Mouse (Mus musculus): ENCODE data around the gene Dnajb4. TPM values are rescaled to one million over a fixed set of nuclear protein-coding genes. Genes with fewer than 3 reads are reported as not detected.
A peak's percentile ranks its signal among the peaks of the same experiment; 100 is the strongest.
"Not testable (repeated sequence)": the region's sequence is repeated elsewhere in the genome, so short reads cannot be mapped to it uniquely, and the experiment has no call there.

Dnajb4 gene
- polyA plus RNA-seq (2015; fragmentation: Nextera tagmentation; extraction: Ambion mirVana): 23.1 and 25.5 TPM in 2 replicates

GRCm38 (mm10) chr3:152209967-152210634 lies at the start of gene Dnajb4, which contains the start of gene Fubp1:
Gene Dnajb4, minus strand, starts transcription at chr3:152210302.
Gene Fubp1, plus strand, starts transcription at chr3:152210422.
- peak within 1 kb of the TSS; percentile 100 for H3K9ac ChIP-seq
- peak within 1 kb of the TSS; percentile 99 for H3K27ac ChIP-seq
- H3K27me3 ChIP-seq (replicated peaks): no peaks in the 10 kb centered on the region
- peak; percentile 96 for ATAC-seq
- no peaks in the 10 kb centered on the region for H3K9me3 ChIP-seq
- H3K4me1 ChIP-seq (replicated peaks): peaks cover 16% of the 10 kb centered on the region; the same call in 1 of the 2 replicates
- H3K4me2 ChIP-seq (replicated peaks): peak within 1 kb of the TSS; percentile 84
- peak within 1 kb of the TSS; percentile 96 for H3K4me3 ChIP-seq (replicated peaks)
- no peaks in the 10 kb centered on the region for H3K36me3 ChIP-seq
- WGBS: under 1% methylated on average over 83 of the region's 85 CpGs

- not testable (repeated sequence) for H3K4me3 ChIP-seq (replicated peaks)
- ATAC-seq: peak; percentile 32; the same call in 1 of the 2 replicates
Measured at GRCm38 (mm10) chr3:152259409-152259808, 49.3 kb upstream of the Dnajb4 start.

DNA sequence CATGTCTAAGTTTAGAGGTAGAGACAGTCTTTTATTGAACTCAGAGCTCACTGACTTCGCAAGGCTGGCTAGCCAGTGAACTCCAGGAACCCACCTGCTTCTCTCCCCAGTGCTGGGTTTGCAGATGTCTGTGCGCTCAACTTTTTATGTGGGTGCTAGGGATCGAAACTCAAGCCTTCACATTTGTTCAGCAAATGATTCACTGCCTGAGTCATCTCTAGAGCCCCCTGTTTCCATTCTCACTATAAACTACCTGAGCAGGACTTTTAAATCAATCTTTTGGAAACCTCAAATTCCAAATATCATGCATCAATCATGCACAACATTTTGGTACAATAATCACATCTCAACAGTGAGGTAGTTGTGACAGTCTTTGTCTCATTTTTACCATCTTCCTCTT lies 47.4 kb upstream of the Dnajb4 start:
- WGBS: 82% methylated on average over 3 of the region's 3 CpGs
- ATAC-seq: no peak

More at GRCm38 (mm10) chr3:152259409-152259808, 49.3 kb upstream of the Dnajb4 start:
- not testable (repeated sequence) for H3K4me2 ChIP-seq (replicated peaks); H3K27ac ChIP-seq; H3K27me3 ChIP-seq (replicated peaks); H3K9me3 ChIP-seq; H3K36me3 ChIP-seq; H3K9ac ChIP-seq; H3K4me1 ChIP-seq (replicated peaks)
- 33% methylated on average over 8 of the region's 9 CpGs for WGBS

GRCm38 (mm10) chr3:152250487-152250886 lies 40.4 kb upstream of the Dnajb4 start:
- no peak for ATAC-seq
- Histone ChIP-seq H3K9ac (no peak overlapping the region), H3K4me1 (replicated peaks) (no peaks in the 10 kb centered on the region), H3K36me3 (0 out of 2 replicates have a peak, but pooled peaks cover 4% of the 10 kb centered on the region), H3K27me3 (replicated peaks) (no peaks in the 10 kb centered on the region), H3K27ac (no peak overlapping the region), H3K4me2 (replicated peaks) (no peak overlapping the region), H3K9me3 (no peaks in the 10 kb centered on the region), H3K4me3 (replicated peaks) (no peak overlapping the region)
- WGBS: 72% methylated on average over 1 of the region's 1 CpGs

More for the DNA sequence above, 47.4 kb upstream of the Dnajb4 start:
- Histone ChIP-seq H3K36me3 (no peaks in the 10 kb centered on the region), H3K4me1 (replicated peaks) (0 out of 2 replicates have a peak, but pooled peaks cover 4% of the 10 kb centered on the region), H3K27ac (no peak overlapping the region), H3K27me3 (replicated peaks) (no peaks in the 10 kb centered on the region), H3K9me3 (no peaks in the 10 kb centered on the region), H3K4me3 (replicated peaks) (no peak overlapping the region), H3K4me2 (replicated peaks) (no peak overlapping the region), H3K9ac (no peak overlapping the region)

GRCm38 (mm10) chr3:152247708-152248107 lies 37.6 kb upstream of the Dnajb4 start:
- no peaks in the 10 kb centered on the region for H3K27me3 ChIP-seq (replicated peaks)
- no peak overlapping the region for H3K4me3 ChIP-seq (replicated peaks)
- no peaks in the 10 kb centered on the region for H3K4me1 ChIP-seq (replicated peaks)
- 88% methylated on average over 12 of the region's 12 CpGs for WGBS
- H3K4me2 ChIP-seq (replicated peaks): no peak overlapping the region
- no peak overlapping the region for H3K9ac ChIP-seq
- H3K27ac ChIP-seq: no peak overlapping the region
- 0 out of 2 replicates have a peak, but pooled peaks cover 4% of the 10 kb centered on the region for H3K36me3 ChIP-seq
- H3K9me3 ChIP-seq: no peaks in the 10 kb centered on the region
- ATAC-seq: no peak

DNA sequence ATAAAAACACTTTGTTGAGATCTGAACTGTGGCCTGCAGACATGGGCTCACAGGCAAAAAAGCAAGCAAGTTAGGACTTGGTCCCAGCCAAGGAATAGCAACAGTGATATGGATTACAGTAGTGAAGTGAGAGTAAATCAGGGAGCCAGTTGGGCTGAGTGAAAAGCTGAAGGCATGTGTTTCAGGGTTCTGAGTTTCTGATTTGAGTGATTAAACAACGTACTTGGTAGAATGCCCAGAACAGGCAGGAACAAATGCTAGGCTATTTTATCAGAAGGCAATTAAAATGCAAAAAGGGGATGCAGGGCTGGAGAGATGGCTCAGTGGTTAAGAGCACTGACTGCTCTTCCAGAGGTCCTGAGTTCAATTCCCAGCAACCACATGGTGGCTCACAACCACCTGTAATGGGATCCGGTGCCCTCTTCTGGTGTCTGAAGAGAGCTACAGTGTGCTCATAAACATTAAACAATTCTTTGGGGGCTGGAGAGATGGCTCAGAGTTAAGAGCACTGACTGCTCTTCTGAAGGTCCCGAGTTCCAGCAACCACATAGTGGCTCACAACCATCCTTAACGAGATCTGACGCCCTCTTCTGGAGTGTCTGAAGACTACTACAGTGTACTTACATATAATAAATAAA lies 35.3 kb upstream of the Dnajb4 start:
- H3K36me3 ChIP-seq: 0 out of 2 replicates have a peak, but pooled peaks cover 4% of the 10 kb centered on the region
- H3K9ac ChIP-seq: no peak overlapping the region
- no peaks in the 10 kb centered on the region for H3K4me1 ChIP-seq (replicated peaks)
- no peak for ATAC-seq
- H3K4me2 ChIP-seq (replicated peaks): no peak overlapping the region
- H3K4me3 ChIP-seq (replicated peaks): no peak overlapping the region
- H3K27me3 ChIP-seq (replicated peaks): no peaks in the 10 kb centered on the region
- no peak overlapping the region for H3K27ac ChIP-seq
- WGBS: 74% methylated on average over 5 of the region's 5 CpGs
- H3K9me3 ChIP-seq: no peaks in the 10 kb centered on the region

DNA sequence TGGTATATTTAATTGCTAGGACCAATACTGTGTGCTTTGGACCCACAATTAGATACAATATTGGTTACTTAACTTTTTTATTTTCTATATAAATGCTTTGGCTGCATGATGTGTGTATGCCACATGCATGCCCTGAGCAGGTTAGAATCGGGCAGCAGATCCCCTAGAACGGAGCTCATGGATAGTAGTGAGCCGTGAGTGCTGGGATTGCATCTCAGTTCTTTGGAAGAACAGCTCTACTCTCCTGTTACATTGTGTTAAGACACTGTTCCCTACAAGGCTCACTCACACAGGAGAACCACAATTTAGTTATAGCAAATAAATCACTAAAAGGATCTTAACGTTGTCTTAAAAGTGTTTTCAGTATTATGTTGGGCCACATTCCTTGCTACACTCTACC lies 33.2 kb upstream of the Dnajb4 start:
- Histone ChIP-seq H3K9me3 (no peaks in the 10 kb centered on the region), H3K27me3 (replicated peaks) (no peaks in the 10 kb centered on the region), H3K9ac (no peak overlapping the region), H3K4me1 (replicated peaks) (no peaks in the 10 kb centered on the region), H3K27ac (no peak overlapping the region), H3K4me3 (replicated peaks) (no peak overlapping the region), H3K4me2 (replicated peaks) (no peak overlapping the region), H3K36me3 (0 out of 2 replicates have a peak, but pooled peaks cover 4% of the 10 kb centered on the region)
- ATAC-seq: no peak
- 72% methylated on average over 4 of the region's 4 CpGs for WGBS

DNA sequence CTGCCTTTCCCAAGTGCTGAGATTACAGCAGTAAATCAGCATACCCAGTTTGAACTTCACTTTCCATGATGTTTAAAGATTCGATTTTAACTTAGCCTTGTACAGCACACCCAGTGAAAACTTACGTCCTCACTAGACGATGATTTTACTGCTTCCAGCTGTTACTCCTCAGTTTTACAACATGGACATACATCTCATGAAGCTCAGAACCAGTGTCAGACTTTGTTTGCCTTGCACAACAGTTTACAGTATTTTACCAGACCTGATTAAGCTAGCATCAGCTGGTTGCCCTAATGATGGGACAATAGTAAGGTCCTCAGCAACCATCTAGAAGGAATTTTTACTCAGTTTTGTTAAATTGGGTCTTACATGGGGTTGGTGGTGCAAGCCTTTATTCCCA lies 31.0 kb upstream of the Dnajb4 start:
- Histone ChIP-seq H3K27me3 (replicated peaks) (no peaks in the 10 kb centered on the region), H3K9me3 (no peaks in the 10 kb centered on the region), H3K36me3 (peaks cover 5% of the 10 kb centered on the region), H3K27ac (no peak overlapping the region), H3K4me1 (replicated peaks) (no peaks in the 10 kb centered on the region), H3K4me3 (replicated peaks) (no peak overlapping the region), H3K4me2 (replicated peaks) (no peak overlapping the region), H3K9ac (no peak overlapping the region)
- ATAC-seq: no peak
- WGBS: 53% methylated on average over 3 of the region's 3 CpGs

DNA sequence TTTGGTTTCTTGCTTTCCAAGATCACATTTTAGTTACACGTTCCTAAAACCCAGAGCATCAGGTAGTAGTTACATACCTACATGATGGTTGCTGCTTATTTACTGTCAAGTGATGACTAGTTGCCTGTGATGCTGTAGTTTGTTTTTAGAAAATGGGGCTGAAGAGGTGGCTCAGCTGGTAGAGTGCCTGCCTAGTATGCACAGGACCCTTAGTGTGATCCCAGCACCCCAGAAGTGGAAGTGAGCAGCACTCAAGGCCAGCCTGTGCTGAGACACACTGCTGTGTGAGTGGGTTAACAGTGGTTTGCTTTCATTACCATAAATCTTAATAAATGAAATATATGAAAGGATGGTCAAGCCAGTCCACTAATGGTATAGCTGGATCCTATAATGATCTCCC lies 29.5 kb upstream of the Dnajb4 start:
- Histone ChIP-seq H3K36me3 (peaks cover 5% of the 10 kb centered on the region), H3K4me2 (replicated peaks) (no peak overlapping the region), H3K4me3 (replicated peaks) (no peak overlapping the region), H3K9ac (no peak overlapping the region), H3K27ac (no peak overlapping the region), H3K9me3 (no peaks in the 10 kb centered on the region), H3K27me3 (replicated peaks) (no peaks in the 10 kb centered on the region), H3K4me1 (replicated peaks) (no peaks in the 10 kb centered on the region)
- WGBS: 98% methylated on average over 1 of the region's 1 CpGs
- 0 out of 2 replicates have a peak, but pooled peaks have one; percentile 32 for ATAC-seq

DNA sequence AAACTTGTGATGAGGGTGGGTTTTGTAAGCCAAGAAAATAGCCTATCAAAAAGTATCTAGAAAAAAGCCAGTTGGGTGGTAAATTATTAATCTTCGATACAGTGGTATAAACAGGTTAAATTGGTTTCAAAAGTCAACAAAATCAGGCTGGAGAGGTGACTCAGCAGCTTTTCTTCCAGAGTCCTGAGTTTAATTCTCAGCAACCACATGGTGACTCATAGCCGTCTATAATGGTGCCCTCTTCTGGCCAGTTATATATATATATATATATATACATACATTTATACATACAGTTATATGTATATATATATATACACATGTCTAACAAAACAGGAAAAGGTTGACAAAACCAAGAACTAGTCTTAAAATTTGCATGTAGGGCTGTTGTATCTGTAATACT lies 28.7 kb upstream of the Dnajb4 start:
- WGBS: 39% methylated on average over 2 of the region's 2 CpGs
- ATAC-seq: peak; percentile 57
- Histone ChIP-seq H3K4me2 (replicated peaks) (no peak overlapping the region), H3K9me3 (no peaks in the 10 kb centered on the region), H3K27ac (no peak overlapping the region), H3K27me3 (replicated peaks) (no peaks in the 10 kb centered on the region), H3K4me3 (replicated peaks) (no peak overlapping the region), H3K4me1 (replicated peaks) (no peaks in the 10 kb centered on the region), H3K36me3 (peaks cover 5% of the 10 kb centered on the region), H3K9ac (no peak overlapping the region)

DNA sequence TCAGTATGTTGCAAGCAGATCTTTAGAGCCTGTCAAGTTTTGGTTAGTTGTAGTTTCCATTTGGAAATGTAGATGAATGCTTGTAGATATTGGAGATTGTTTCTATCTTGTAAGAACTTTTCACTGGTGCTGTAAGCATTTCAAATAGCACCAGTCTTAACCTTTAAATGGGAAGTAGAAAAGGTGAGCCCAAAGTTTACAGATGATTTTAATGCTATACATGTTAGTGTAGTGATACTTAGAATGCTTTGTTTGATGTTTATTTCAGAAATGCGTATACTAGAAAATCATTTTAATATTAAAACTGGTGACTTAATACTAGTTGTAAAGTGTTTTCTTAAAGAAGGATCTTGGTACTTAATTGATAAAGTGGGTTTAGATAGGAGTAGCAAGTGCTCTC lies 25.7 kb upstream of the Dnajb4 start:
- no peak overlapping the region for H3K4me2 ChIP-seq (replicated peaks)
- H3K27ac ChIP-seq: no peak overlapping the region
- no peaks in the 10 kb centered on the region for H3K9me3 ChIP-seq
- no peaks in the 10 kb centered on the region for H3K4me1 ChIP-seq (replicated peaks)
- no peak for ATAC-seq
- no peaks in the 10 kb centered on the region for H3K27me3 ChIP-seq (replicated peaks)
- WGBS: 93% methylated on average over 1 of the region's 1 CpGs
- H3K4me3 ChIP-seq (replicated peaks): no peak overlapping the region
- H3K9ac ChIP-seq: no peak overlapping the region
- H3K36me3 ChIP-seq: peaks cover 9% of the 10 kb centered on the region

GRCm38 (mm10) chr3:152235238-152235637 lies 25.1 kb upstream of the Dnajb4 start:
- Histone ChIP-seq H3K9me3 (no peaks in the 10 kb centered on the region), H3K27ac (no peak overlapping the region), H3K36me3 (peaks cover 12% of the 10 kb centered on the region), H3K4me3 (replicated peaks) (no peak overlapping the region), H3K27me3 (replicated peaks) (no peaks in the 10 kb centered on the region), H3K9ac (no peak overlapping the region), H3K4me1 (replicated peaks) (no peaks in the 10 kb centered on the region), H3K4me2 (replicated peaks) (no peak overlapping the region)
- WGBS: 91% methylated on average over 1 of the region's 1 CpGs
- no peak for ATAC-seq

Data from intestine, embryonic 15.5 days (tissue).